In genomic region chr2:136570856-136571255, GRCm38 (mm10) we compare ENCODE assay signal across 21 mouse cellular contexts.
DNase-seq lines count a peak whose midpoint lies in the region; ATAC-seq lines count a peak whose summit lies in the region.
"Had no signal": no experiment of that assay in that cellular context is flagged by ENCODE, and none has a peak within 500 bp of the region (broad histone marks: within the 10 kb centered on the region; RNA-seq: fewer than 3 reads in every experiment).

No protein-coding gene starts in this region.

- H3K4me3 ChIP-seq in heart, embryonic 12.5 days = no peak overlapping the region
- no peak overlapping the region for H3K4me3 ChIP-seq in heart, embryonic 14.5 days (ENCODE audit: control insufficient read depth in 1 of 2, insufficient read depth in 1 of 2, low read depth in 1 of 2, low read length in 2 of 2)
- H3K4me3 ChIP-seq: embryonic facial prominence, embryonic 10.5 days; embryonic facial prominence, embryonic 12.5 days; forebrain, embryonic 13.5 days; forebrain, embryonic 15.5 days had no signal

- no peak overlapping the region for H3K27ac ChIP-seq in heart, embryonic 12.5 days (ENCODE audit: poor library complexity, severe bottlenecking)
- H3K27ac ChIP-seq in heart, embryonic 14.5 days (replicated peaks in 1 of 2; ENCODE audit: control insufficient read depth in 1 of 2, insufficient read depth in 1 of 2, low read depth in 2 of 2, low read length in 2 of 2) = no peak overlapping the region
- H3K27ac ChIP-seq: embryonic facial prominence, embryonic 10.5 days; embryonic facial prominence, embryonic 12.5 days; forebrain, embryonic 13.5 days; forebrain, embryonic 15.5 days had no signal

- no peaks in the 10 kb centered on the region; the same call in 1 of the 2 replicates for H3K9me3 ChIP-seq in heart, embryonic 12.5 days (replicated peaks)
- no peaks in the 10 kb centered on the region for H3K9me3 ChIP-seq in heart, embryonic 14.5 days (ENCODE audit: control insufficient read depth, low read length)
- H3K9me3 ChIP-seq: embryonic facial prominence, embryonic 10.5 days; embryonic facial prominence, embryonic 12.5 days; forebrain, embryonic 13.5 days; forebrain, embryonic 15.5 days had no signal

- H3K27me3 ChIP-seq in heart, embryonic 12.5 days (replicated peaks) = no peaks in the 10 kb centered on the region
- H3K27me3 ChIP-seq in heart, embryonic 14.5 days (ENCODE audit: control insufficient read depth, insufficient read depth, low read length) = no peaks in the 10 kb centered on the region
- H3K27me3 ChIP-seq: embryonic facial prominence, embryonic 12.5 days; forebrain, embryonic 13.5 days; forebrain, embryonic 15.5 days had no signal

- no peak for DNase-seq in heart, adult 18-20 months
- no peak for DNase-seq in heart, postnatal 36 days
- DNase-seq in MN1 (ENCODE audit: low spot score) (peak; percentile 67), NIH3T3 (ENCODE audit: low read depth) (peak; percentile 17)
- no peak for DNase-seq in lung, postnatal 4 days
- DNase-seq: adrenal gland, adult 8-10 months; adrenal gland, postnatal 14 days; adrenal gland, postnatal 36 days; cerebellum, adult 11-12 months; cerebellum, adult 2 months; cerebellum, adult 9-10 months; cerebellum, postnatal 10 days; cerebellum, postnatal 25 days; forebrain, postnatal 0 days had no signal

- H3K4me2 ChIP-seq in heart, embryonic 12.5 days = no peak overlapping the region
- no peak overlapping the region for H3K4me2 ChIP-seq in heart, embryonic 14.5 days (ENCODE audit: low read length)
- H3K4me2 ChIP-seq: embryonic facial prominence, embryonic 12.5 days; forebrain, embryonic 13.5 days; forebrain, embryonic 15.5 days had no signal

- intact Hi-C loops in heart, postnatal 36 days (cut with DNase I) = no loop called here

- H3K9ac ChIP-seq in heart, embryonic 12.5 days = no peak overlapping the region
- no peak overlapping the region for H3K9ac ChIP-seq in heart, embryonic 14.5 days (ENCODE audit: low read length)
- H3K9ac ChIP-seq: embryonic facial prominence, embryonic 12.5 days; forebrain, embryonic 13.5 days; forebrain, embryonic 15.5 days; forebrain, postnatal 0 days had no signal

- H3K36me3 ChIP-seq in heart, embryonic 12.5 days = no peaks in the 10 kb centered on the region
- no peaks in the 10 kb centered on the region for H3K36me3 ChIP-seq in heart, embryonic 14.5 days (ENCODE audit: control insufficient read depth, insufficient read depth, low read length)
- H3K36me3 ChIP-seq: embryonic facial prominence, embryonic 10.5 days; embryonic facial prominence, embryonic 12.5 days; forebrain, embryonic 15.5 days had no signal

- ATAC-seq in heart, embryonic 12.5 days (ENCODE audit: insufficient number of reproducible peaks, low FRiP score) = peak; percentile 59; the same call in 1 of the 2 replicates
- ATAC-seq in heart, embryonic 14.5 days (ENCODE audit: insufficient number of reproducible peaks, insufficient read depth, low FRiP score, low read depth) = peak; percentile 79
- ATAC-seq in frontal cortex, adult (ENCODE audit: low TSS enrichment) = no peak
- ATAC-seq: forebrain, embryonic 13.5 days; forebrain, embryonic 15.5 days; forebrain, postnatal 0 days had no signal

- WGBS in heart, embryonic 12.5 days = 3% methylated on average over 2 of the region's 2 CpGs
- WGBS in heart, embryonic 14.5 days = 2% methylated on average over 2 of the region's 2 CpGs

- peaks cover 6% of the 10 kb centered on the region for H3K4me1 ChIP-seq in heart, embryonic 12.5 days (replicated peaks)
- peaks cover 2 to 5% of the 10 kb centered on the region in 2 experiments; a peak in 2 of 4 replicates for H3K4me1 ChIP-seq in heart, embryonic 14.5 days (ENCODE audit: control insufficient read depth in 2 of 2, insufficient read depth in 2 of 2, low read length in 2 of 2)
- H3K4me1 ChIP-seq: embryonic facial prominence, embryonic 10.5 days; embryonic facial prominence, embryonic 12.5 days; forebrain, embryonic 13.5 days; forebrain, embryonic 15.5 days had no signal

Comparison
In these comparisons a context has a peak if more than half of its experiments do, and no peak if none do; other contexts are left out.
1. DNase-seq: peak in MN1 (single experiment) and NIH3T3 (single experiment); none in heart, adult 18-20 months (0 of 2), heart, postnatal 36 days (0 of 2) and lung, postnatal 4 days (0 of 2).